Mouse (Mus musculus): ENCODE data around the gene Dab2ip.

- TF ChIP-seq CTCF (IDR thresholded peaks at IDR 0.05; ENCODE audit: low read depth) (no peak), EP300 (IDR thresholded peaks at IDR 0.05; ENCODE audit: low read depth) (no peak)
These were observed 34.1 kb downstream of the Dab2ip start for GRCm38 (mm10) chr2:35591961-35592724.
